Mouse (Mus musculus): Measurements from ENCODE around the gene Chst14. TPM values are rescaled to one million over a fixed set of nuclear protein-coding genes. Genes with fewer than 3 reads are reported as not detected.

The Chst14 gene
- total RNA-seq, 1 experiment from 2014 or later: 10.1 TPM

- no peak for DNase-seq
These were observed 37.3 kb downstream of the Chst14 start for GRCm38 (mm10) chr2:118963676-118964012.

DNA sequence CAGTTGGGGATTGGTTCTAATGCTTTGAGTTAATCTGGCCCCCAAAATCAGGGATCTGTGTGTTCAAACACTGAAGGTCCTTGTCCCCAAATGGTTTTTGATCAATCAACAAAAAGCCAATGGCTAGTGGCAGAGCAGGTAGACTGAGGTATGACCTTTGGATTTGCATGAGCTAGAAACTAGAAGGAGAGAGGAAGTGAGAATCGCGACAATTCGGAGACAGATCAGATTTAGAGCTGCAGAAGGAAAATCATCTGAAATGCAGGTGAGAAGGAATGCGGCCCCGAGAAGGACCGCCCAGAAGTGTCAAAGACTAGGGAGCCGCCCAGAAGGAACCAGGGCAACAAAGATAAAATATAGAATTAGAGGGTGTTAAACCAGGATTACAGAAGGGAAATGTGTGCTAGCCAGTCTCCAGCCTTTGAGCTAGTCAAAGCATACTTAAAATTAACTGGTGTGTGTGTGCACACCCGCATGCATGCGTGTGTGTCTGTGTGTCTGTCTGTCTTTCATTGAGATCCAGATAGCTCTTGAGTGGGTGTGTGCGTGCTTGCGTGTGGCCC is 43.4 kb downstream of the Chst14 start:
- DNase-seq: no peak

DNA sequence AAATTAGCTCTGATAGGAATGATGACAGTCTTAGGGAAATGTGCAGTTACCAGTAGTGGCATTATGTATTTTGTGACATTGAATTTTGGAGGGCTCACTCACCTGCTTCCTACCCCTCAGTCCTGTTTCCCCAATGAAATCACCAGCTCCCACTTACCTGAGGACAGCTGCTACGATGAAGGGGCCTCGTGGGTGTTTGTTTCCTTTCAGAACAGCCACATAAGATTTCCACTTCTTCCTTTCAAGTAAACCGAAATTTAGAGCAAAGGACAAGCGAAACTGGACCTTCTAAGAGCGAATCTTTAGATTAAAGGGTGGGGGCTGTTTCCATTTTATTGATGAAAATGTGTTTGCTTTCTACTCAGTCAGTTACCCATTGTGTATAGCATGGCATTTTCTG is 45.8 kb downstream of the Chst14 start:
- no peak for DNase-seq

DNA sequence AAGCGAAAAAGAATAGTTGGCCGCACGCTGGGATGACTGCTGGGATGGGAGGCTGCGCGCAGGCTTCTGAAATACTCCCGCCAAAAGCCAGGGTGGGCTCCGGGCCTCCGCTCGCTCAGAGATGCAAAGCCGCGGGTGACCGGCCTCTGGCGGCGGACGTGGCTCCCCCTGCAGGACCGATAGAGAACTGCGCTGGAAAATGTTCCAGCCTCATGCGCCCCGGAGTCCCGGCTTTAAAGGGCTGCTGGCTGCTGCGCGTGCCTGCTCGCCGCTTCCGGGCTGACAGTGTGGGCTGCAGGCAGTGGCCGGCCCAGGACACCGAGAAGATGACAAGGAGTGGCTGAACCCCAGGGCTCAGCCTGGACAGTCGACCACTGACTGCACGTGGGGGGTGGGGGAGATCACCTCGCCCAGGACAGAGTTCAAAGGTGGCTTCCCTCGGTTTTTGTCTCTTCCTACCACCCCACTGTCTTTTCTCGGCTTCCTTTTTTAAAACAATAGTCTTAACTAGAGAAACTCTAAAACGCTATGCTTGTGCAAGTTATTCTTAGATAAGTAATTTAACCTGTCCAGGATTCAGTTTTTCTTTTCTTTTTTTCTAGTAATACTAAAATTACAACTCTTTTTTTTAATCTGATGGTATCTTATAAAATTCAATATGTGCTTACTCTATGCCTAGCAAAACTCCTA is 46.5 kb downstream of the Chst14 start:
- peak; percentile 93 for DNase-seq

DNA sequence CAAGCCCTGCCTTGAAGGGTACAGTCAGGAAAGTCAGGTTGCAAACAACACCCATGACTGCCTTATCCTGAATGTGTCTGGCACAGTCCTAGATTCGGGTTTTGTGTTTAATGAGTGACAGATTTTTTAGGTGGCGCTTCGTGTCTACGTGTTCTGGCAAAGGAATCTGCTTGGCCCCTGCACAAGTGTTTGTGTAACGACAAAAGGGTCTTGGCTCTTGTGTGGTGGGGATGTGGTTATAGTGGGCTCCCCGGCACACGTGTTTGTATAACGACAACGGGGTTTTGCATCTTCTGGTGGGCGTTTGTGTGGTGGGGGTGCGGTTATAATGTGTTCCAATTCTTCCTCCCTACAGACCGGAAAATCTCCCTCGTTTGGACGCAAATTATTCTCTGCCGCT is 49.6 kb downstream of the Chst14 start:
- DNase-seq: no peak

- DNase-seq: peak; percentile 93
These were observed 50.1 kb downstream of the Chst14 start for GRCm38 (mm10) chr2:118976282-118976929.

- no peak for DNase-seq
These were observed 50.6 kb downstream of the Chst14 start for GRCm38 (mm10) chr2:118976941-118977340.

DNA sequence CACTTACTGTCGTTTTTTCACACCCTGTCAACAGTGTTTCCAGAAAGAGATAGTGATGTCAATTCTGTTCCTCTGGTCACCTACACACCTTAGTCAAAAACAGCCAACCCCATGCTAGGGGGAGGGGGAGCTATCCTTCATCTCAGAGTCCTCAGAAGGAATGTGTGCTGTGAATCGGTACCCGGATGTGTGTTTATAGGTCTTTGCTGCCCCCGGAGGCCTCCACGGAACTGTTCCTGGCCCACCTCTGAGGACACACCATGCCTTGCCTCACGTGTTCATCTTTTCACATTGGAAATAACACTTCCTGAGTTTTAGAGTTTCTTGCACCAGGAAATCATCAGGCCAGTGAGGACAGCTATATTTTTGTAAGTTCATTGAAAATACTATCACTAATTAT is 51.8 kb downstream of the Chst14 start:
- DNase-seq: peak; percentile 19

Other genes with a start within 250 kb of the Chst14 start
- gene Ankrd63, start 222.5 kb upstream of the Chst14 start, total RNA-seq (2021): 0.15 and 0.30 TPM in 2 replicates
- 1.1 and 8.7 TPM in 2 replicates for gene Plcb2, start 198.1 kb upstream of the Chst14 start, total RNA-seq (2021)
- 28.8 and 30.0 TPM in 2 replicates for gene Inafm2, start 180.7 kb upstream of the Chst14 start, total RNA-seq (2021)
- gene Ccdc9b, start 163.8 kb upstream of the Chst14 start, total RNA-seq (2021): 4.2 and 4.8 TPM in 2 replicates
- gene Phgr1, start 153.7 kb upstream of the Chst14 start, total RNA-seq (2021): not detected in 2 replicates
- gene Disp2, start 146.8 kb upstream of the Chst14 start, total RNA-seq (2021): 26.3 and 28.1 TPM in 2 replicates
- gene Knstrn, start 112.5 kb upstream of the Chst14 start, total RNA-seq (2021): 17.8 and 17.9 TPM in 2 replicates
- 173 and 197 TPM in 2 replicates for gene Ivd, start 64.5 kb upstream of the Chst14 start, total RNA-seq (2021)
- gene Bahd1, start 26.1 kb upstream of the Chst14 start, total RNA-seq (2021): 32.3 and 33.7 TPM in 2 replicates
- gene Ccdc32, start 102.9 kb downstream of the Chst14 start, total RNA-seq (2021): 14.8 and 16.9 TPM in 2 replicates
- gene Rpusd2, start 108.3 kb downstream of the Chst14 start, total RNA-seq (2021): 4.6 and 5.7 TPM in 2 replicates
- gene Knl1, start 120.6 kb downstream of the Chst14 start, total RNA-seq (2021): 8.1 and 8.3 TPM in 2 replicates
- 7.8 and 8.7 TPM in 2 replicates for gene Rad51, start 186.3 kb downstream of the Chst14 start, total RNA-seq (2021)
- 71.5 and 85.1 TPM in 2 replicates for gene Rmdn3, start 230.5 kb downstream of the Chst14 start, total RNA-seq (2021)
- gene Gchfr, start 241.3 kb downstream of the Chst14 start, total RNA-seq (2021): 6.7 and 35.4 TPM in 2 replicates
- gene Gm14137, start 248.0 kb downstream of the Chst14 start, total RNA-seq (2021): 0.23 and 0.26 TPM in 2 replicates